Mouse (Mus musculus): Measurements from ENCODE around the gene Gm21887.
"Not testable (repeated sequence)": the region's sequence is repeated elsewhere in the genome, so short reads cannot be mapped to it uniquely, and the experiment has no call there.

Gm21887 gene

GRCm38 (mm10) chrX:170009016-170009750, at the start of gene Gm21887:
TSS of gene Gm21887 (plus strand) at chrX:170009659.
- DNase-seq (ENCODE audit: low spot score in 2 of 2) = peak; percentile 93 to 98

- DNase-seq (ENCODE audit: low spot score in 2 of 2) = no peak
Observed at GRCm38 (mm10) chrX:169969337-169969736, 40.1 kb upstream of the Gm21887 start.

GRCm38 (mm10) chrX:169969765-169970164, 39.7 kb upstream of the Gm21887 start:
- DNase-seq (ENCODE audit: low spot score in 2 of 2) = peak in 1 of 2 experiments; percentile 3

- DNase-seq (ENCODE audit: low spot score in 2 of 2) = not testable (repeated sequence)
Observed at GRCm38 (mm10) chrX:169970546-169970945, 38.9 kb upstream of the Gm21887 start.

- DNase-seq (ENCODE audit: low spot score in 2 of 2) = not testable (repeated sequence)
Observed at GRCm38 (mm10) chrX:169971562-169971961, 37.9 kb upstream of the Gm21887 start.

- peak in 1 of 2 experiments; percentile 8 for DNase-seq (ENCODE audit: low spot score in 2 of 2)
Observed at GRCm38 (mm10) chrX:169972131-169972530, 37.3 kb upstream of the Gm21887 start.

GRCm38 (mm10) chrX:169972791-169973494, 36.5 kb upstream of the Gm21887 start:
- peak in 1 of 2 experiments; percentile 15 for DNase-seq (ENCODE audit: low spot score in 2 of 2)

GRCm38 (mm10) chrX:169973806-169974205, 35.7 kb upstream of the Gm21887 start:
- DNase-seq (ENCODE audit: low spot score in 2 of 2) = peak in 1 of 2 experiments; percentile 15

GRCm38 (mm10) chrX:169974456-169974855, 35.0 kb upstream of the Gm21887 start:
- peak in 1 of 2 experiments; percentile 11 for DNase-seq (ENCODE audit: low spot score in 2 of 2)

- peak in 1 of 2 experiments; percentile 24 for DNase-seq (ENCODE audit: low spot score in 2 of 2)
Observed at GRCm38 (mm10) chrX:169974974-169975373, 34.5 kb upstream of the Gm21887 start.

GRCm38 (mm10) chrX:169975681-169976131, 33.8 kb upstream of the Gm21887 start:
- DNase-seq (ENCODE audit: low spot score in 2 of 2) = peak in 1 of 2 experiments; percentile 11

GRCm38 (mm10) chrX:169976340-169976739, 33.1 kb upstream of the Gm21887 start:
- DNase-seq (ENCODE audit: low spot score in 2 of 2) = peak in 1 of 2 experiments; percentile 3

- peak in 1 of 2 experiments; percentile 32 for DNase-seq (ENCODE audit: low spot score in 2 of 2)
Observed at GRCm38 (mm10) chrX:169977856-169978435, 31.5 kb upstream of the Gm21887 start.

- peak; percentile 42 to 81 for DNase-seq (ENCODE audit: low spot score in 2 of 2)
Observed at GRCm38 (mm10) chrX:169978436-169979381, 30.8 kb upstream of the Gm21887 start.

GRCm38 (mm10) chrX:169979461-169980202, 29.8 kb upstream of the Gm21887 start:
- not testable (repeated sequence) for DNase-seq (ENCODE audit: low spot score in 2 of 2)

GRCm38 (mm10) chrX:169980203-169980556, 29.3 kb upstream of the Gm21887 start:
- peak in 1 of 2 experiments; percentile 24 for DNase-seq (ENCODE audit: low spot score in 2 of 2)

GRCm38 (mm10) chrX:169980809-169981289, 28.6 kb upstream of the Gm21887 start:
- DNase-seq (ENCODE audit: low spot score in 2 of 2) = peak in 1 of 2 experiments; percentile 13

- DNase-seq (ENCODE audit: low spot score in 2 of 2) = peak in 1 of 2 experiments; percentile 49
Observed at GRCm38 (mm10) chrX:169981761-169982181, 27.7 kb upstream of the Gm21887 start.

- peak in 1 of 2 experiments; percentile 27 for DNase-seq (ENCODE audit: low spot score in 2 of 2)
Observed at GRCm38 (mm10) chrX:169982606-169983400, 26.7 kb upstream of the Gm21887 start.

Measured in thymus, postnatal 10 days (tissue).